Mouse (Mus musculus) stomach, embryonic 15.5 days (tissue): ENCODE measurements around the gene Ntm. TPM values are rescaled to one million over a fixed set of nuclear protein-coding genes. Genes with fewer than 3 reads are reported as not detected.

Experiments
- ATAC-seq: fragments of 200-750 bp; cut with Nextera tagmentation; 2 replicates; pipeline ENCODE4 v1.8.0; 2017; ENCODE audit warnings: low read depth, moderate number of reproducible peaks, moderate TSS enrichment; ENCODE audit not compliant: insufficient read depth, low FRiP score
- H3K27ac ChIP-seq: fragments of 300-500 bp; sonication (generic); 2 replicates; pipeline ENCODE4 v1.5.1; 2015; ENCODE audit warnings: mild to moderate bottlenecking, inconsistent platforms
- H3K27me3 ChIP-seq: fragments of 300-500 bp; sonication (generic); replicated peaks from 2 replicates; pipeline ENCODE4 v1.6.1; 2015; ENCODE audit warnings: inconsistent platforms
- H3K36me3 ChIP-seq: fragments of 300-500 bp; sonication (generic); 2 replicates; pipeline ENCODE4 v1.6.1; 2015; ENCODE audit warnings: inconsistent platforms
- H3K4me1 ChIP-seq: fragments of 300-500 bp; sonication (generic); 2 replicates; pipeline ENCODE4 v1.6.1; 2015; ENCODE audit warnings: inconsistent platforms
- H3K4me2 ChIP-seq: fragments of 300-500 bp; sonication (generic); 2 replicates; pipeline ENCODE4 v1.6.1; 2015; ENCODE audit warnings: mild to moderate bottlenecking, inconsistent platforms
- H3K4me3 ChIP-seq: fragments of 300-500 bp; sonication (generic); replicated peaks from 2 replicates; pipeline ENCODE4 v1.5.1; 2015; ENCODE audit warnings: inconsistent platforms
- H3K9ac ChIP-seq: fragments of 300-500 bp; sonication (generic); 2 replicates; pipeline ENCODE4 v1.6.1; 2015; ENCODE audit warnings: inconsistent platforms
- H3K9me3 ChIP-seq: fragments of 300-500 bp; sonication (generic); 2 replicates; pipeline ENCODE4 v1.6.1; 2016; ENCODE audit warnings: inconsistent platforms
- WGBS: fragments of 180-500 bp; shearing (Covaris S2); methylation state at CpG from one replicate; pipeline ENCODE4 v1.1.7; 2015; 5-methylcytosine and 5-hydroxymethylcytosine counted together
- polyA plus RNA-seq: library from polyadenylated mRNA; unstranded; fragments of >200 nt; fragmentation: Nextera tagmentation; extraction: Ambion mirVana; gene quantifications from 2 replicates; pipeline ENCODE4 v1.2.1, GENCODE M21; 2015

Ntm gene
- polyA plus RNA-seq, 1 experiment from 2014 or later: 14.5 TPM

DNA sequence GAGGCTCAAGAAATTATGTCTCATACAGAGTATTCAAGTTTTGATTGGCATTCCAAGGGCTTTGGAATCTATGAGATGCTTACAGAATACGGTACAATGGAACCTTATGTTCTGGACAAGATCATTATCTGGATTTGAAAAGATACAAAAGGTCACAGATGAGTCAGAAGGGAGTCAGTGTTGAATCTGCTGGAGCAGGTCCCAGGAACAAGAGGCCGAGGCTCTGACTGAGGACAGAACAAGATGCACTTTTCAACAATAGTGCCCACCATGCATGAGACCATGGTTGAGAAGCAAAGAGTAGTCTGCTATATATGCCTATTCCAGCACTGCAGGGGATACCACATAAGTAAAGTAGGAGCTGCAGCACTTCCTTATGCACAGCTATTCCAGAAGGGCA is 710.1 kb downstream of the Ntm start:
- WGBS: 63% methylated on average over 2 of the region's 2 CpGs
- Histone ChIP-seq H3K36me3 (no peaks in the 10 kb centered on the region), H3K27me3 (no peaks in the 10 kb centered on the region), H3K4me1 (no peaks in the 10 kb centered on the region), H3K4me3 (no peak overlapping the region), H3K27ac (no peak overlapping the region), H3K9me3 (no peaks in the 10 kb centered on the region), H3K4me2 (no peak overlapping the region), H3K9ac (no peak overlapping the region)
- no peak for ATAC-seq

DNA sequence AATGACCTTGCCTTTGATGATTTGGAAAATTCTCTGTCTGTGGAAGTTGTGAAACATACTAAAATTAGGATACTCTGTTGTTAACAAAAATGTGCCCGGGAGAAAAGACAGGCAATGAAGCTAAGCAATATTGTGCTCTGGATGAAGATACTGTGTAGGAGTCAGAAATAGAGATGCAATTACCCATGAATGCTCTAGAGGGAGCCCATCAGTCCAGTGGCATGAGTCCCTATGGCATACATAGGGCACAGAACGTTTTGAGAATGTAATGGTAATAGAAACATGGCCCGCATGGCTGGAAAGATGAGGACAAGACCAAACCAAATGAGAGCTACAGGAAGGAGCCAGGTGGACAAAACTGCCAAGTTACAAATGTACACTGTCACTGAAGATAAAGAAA is 712.1 kb downstream of the Ntm start:
- WGBS: 67% methylated on average over 3 of the region's 3 CpGs
- Histone ChIP-seq H3K4me2 (no peak overlapping the region), H3K36me3 (no peaks in the 10 kb centered on the region), H3K9ac (no peak overlapping the region), H3K4me3 (no peak overlapping the region), H3K27me3 (no peaks in the 10 kb centered on the region), H3K4me1 (no peaks in the 10 kb centered on the region), H3K9me3 (no peaks in the 10 kb centered on the region), H3K27ac (no peak overlapping the region)
- ATAC-seq: no peak

DNA sequence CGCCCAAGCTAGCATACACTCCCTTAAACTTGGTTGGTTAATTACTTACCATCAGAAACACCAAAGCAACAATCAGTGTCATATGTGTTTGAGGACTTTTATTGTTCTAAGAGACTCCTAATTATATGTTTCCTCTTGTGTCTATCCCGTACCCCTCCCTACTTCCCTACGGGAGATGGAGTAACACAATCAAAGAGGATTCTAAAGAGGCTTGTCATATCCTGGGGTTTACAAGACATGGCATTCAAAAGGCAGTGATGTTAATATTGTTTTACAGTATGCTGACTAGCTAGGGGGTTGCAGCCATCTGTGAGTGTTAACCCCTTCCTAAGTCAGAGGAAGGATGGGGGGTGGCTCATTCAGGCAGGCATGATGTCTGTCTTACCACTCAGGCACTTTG is 715.1 kb downstream of the Ntm start:
- no peaks in the 10 kb centered on the region for H3K36me3 ChIP-seq
- no peaks in the 10 kb centered on the region for H3K9me3 ChIP-seq
- no peak overlapping the region for H3K4me3 ChIP-seq
- no peak overlapping the region for H3K27ac ChIP-seq
- H3K27me3 ChIP-seq: no peaks in the 10 kb centered on the region
- H3K4me2 ChIP-seq: no peak overlapping the region
- ATAC-seq: no peak
- 67% methylated on average over 3 of the region's 3 CpGs for WGBS
- no peaks in the 10 kb centered on the region for H3K4me1 ChIP-seq
- no peak overlapping the region for H3K9ac ChIP-seq

DNA sequence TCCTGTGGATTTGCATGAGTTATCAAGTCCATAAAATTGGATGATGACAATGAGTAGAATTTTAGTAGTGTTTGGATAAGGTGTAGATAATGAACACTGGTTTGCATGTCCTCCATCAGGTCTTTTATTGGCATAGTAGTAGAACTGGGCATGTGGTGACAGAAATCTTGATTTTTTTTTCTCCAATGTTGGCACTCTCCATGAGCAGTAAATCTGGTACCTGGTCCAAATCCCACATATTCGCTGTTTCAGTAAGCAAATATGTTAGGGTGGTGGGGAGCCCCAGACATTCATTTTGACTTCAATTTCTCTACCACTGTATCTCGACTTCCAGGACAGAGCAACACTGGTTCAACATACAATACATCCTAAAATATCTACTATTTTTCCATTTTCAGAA is 718.9 kb downstream of the Ntm start:
- 74% methylated on average over 2 of the region's 2 CpGs for WGBS
- no peaks in the 10 kb centered on the region for H3K4me1 ChIP-seq

DNA sequence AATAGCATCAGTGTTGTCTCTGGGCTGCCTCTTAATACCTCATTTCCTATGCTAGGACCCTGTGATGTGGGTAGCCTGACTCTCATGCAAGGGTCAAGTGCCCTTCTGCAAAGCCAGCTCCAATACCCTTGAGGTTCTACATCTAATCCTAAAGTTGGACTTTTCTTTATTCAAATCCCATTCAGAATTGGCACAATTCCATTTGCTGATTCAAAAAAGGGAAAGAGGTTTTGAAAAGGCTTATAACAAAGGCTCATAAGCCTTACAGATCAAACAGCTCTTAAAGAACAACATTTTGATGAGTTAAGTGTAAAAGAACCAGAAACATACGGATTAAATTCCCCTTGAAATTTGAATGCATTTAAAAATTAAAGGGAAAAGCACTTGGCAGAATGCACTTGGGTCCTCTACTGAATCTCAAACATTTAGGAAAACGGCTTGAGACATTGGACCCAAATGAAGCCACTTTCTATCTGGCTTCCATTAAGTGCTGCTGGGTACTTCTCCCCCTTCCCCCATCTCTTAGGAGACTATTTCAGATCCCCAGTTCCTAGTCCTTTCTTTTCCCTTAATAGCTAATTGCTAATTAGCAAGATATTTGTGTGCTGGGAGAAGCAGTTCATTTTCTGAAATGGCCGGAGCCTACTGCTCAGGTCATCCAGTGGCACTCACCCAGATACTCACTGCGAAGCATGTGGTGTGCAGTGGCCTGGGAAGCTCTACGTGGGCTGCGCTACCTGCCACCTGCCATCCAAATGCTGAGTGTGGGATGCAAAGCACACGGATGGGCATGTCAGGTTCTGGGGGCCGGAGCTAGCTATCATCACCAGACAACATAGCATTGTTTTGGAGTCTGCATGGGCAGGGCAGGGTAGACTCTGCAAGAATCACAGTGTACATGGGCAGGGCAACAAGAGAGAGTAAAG is 720.2 kb downstream of the Ntm start:
- no peaks in the 10 kb centered on the region for H3K36me3 ChIP-seq
- H3K4me2 ChIP-seq: no peak overlapping the region
- no peaks in the 10 kb centered on the region for H3K27me3 ChIP-seq
- no peak overlapping the region for H3K27ac ChIP-seq
- 81% methylated on average over 8 of the region's 8 CpGs for WGBS
- H3K4me3 ChIP-seq: no peak overlapping the region
- no peak overlapping the region for H3K9ac ChIP-seq
- H3K4me1 ChIP-seq: no peaks in the 10 kb centered on the region
- ATAC-seq: no peak
- no peaks in the 10 kb centered on the region for H3K9me3 ChIP-seq

More for the DNA sequence above, 718.9 kb downstream of the Ntm start:
- H3K9me3 ChIP-seq: no peaks in the 10 kb centered on the region
- no peak overlapping the region for H3K27ac ChIP-seq
- no peaks in the 10 kb centered on the region for H3K36me3 ChIP-seq
- no peak overlapping the region for H3K4me3 ChIP-seq
- H3K27me3 ChIP-seq: no peaks in the 10 kb centered on the region
- no peak for ATAC-seq
- H3K4me2 ChIP-seq: no peak overlapping the region
- no peak overlapping the region for H3K9ac ChIP-seq

DNA sequence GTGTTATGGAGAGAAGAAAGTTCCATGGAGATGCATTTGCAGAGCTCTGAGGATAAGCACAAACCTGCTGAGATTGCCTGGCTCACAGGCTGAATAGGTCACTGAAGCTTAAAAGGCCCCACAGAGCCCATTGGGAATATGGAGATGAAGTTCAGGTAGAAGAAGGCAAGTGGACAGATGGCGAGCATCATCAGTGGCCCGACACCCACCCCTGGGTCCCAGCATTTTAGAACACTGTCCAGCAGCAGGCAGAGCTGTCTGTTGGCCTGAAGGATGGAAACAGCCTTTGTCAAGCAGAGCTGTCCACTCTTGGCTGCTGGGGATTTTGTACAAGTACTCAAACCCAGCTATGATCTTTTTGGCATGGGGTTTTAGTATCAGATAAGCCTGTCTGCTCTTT is 722.1 kb downstream of the Ntm start:
- Histone ChIP-seq H3K36me3 (no peaks in the 10 kb centered on the region), H3K27me3 (no peaks in the 10 kb centered on the region), H3K4me3 (no peak overlapping the region), H3K27ac (no peak overlapping the region), H3K9ac (no peak overlapping the region), H3K4me1 (no peaks in the 10 kb centered on the region), H3K9me3 (no peaks in the 10 kb centered on the region), H3K4me2 (no peak overlapping the region)
- ATAC-seq: no peak
- 93% methylated on average over 2 of the region's 2 CpGs for WGBS

DNA sequence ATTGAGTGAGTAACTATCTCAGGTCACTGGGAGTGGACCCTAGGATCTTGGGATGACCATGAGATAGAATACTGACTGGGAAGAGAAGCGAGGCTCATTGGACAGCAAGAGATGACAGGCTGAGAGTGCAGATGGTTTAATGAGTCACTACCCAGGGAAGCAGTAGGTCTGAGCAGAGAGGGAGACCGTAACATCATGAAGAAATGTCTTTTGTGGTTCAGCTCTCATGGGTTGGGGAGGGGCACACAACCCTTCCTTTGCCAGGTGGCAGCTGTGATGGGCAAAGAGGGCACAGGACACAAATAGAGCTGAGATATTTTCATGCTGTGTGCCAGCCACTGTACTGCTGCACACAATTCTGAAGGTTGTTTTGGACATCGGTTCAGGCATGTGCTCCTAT is 724.0 kb downstream of the Ntm start:
- Histone ChIP-seq H3K4me2 (no peak overlapping the region), H3K4me1 (no peaks in the 10 kb centered on the region), H3K27ac (no peak overlapping the region), H3K4me3 (no peak overlapping the region), H3K9ac (no peak overlapping the region), H3K9me3 (no peaks in the 10 kb centered on the region), H3K36me3 (no peaks in the 10 kb centered on the region), H3K27me3 (no peaks in the 10 kb centered on the region)
- WGBS: 83% methylated on average over 3 of the region's 3 CpGs
- no peak for ATAC-seq

DNA sequence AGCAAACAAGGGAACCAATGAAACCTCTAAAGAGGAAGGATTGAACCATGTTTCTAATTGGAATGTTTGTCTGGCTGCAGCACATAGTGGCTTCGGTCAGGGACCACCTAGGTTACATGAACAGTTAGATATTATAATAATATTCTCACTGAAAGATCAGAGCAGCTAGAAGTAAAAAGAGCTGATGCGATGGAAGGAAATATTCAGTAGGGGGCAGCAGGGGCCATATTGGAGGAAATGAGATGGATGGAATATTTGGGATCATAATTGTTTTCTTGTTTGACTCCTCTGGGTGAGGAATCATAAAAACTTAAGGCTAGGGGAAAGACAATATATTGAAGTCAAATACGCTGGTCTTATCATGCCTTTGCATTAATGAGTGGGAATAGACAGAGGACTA is 726.2 kb downstream of the Ntm start:
- Histone ChIP-seq H3K36me3 (no peaks in the 10 kb centered on the region), H3K9me3 (no peaks in the 10 kb centered on the region), H3K27me3 (no peaks in the 10 kb centered on the region), H3K4me2 (no peak overlapping the region), H3K4me3 (no peak overlapping the region), H3K4me1 (no peaks in the 10 kb centered on the region), H3K27ac (no peak overlapping the region), H3K9ac (no peak overlapping the region)
- WGBS: 92% methylated on average over 3 of the region's 3 CpGs
- no peak for ATAC-seq

DNA sequence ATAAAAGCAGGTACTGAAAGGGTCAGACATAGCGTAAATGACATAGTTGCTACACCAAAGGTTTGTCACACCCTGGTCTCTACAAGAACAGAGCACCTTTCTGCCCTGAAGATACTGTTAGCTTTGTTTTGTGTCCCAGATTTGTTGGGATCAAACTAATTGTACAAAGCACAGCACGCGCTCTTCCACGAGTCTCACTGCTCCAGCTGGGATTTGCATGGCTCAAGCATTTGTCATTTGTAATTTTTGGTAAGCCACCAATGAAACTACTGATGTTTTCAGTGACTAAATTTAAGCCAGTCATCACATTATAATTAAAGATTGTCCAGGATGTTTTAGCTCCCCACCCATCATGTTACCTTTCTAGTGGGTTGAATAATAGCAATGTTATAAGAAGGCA is 735.2 kb downstream of the Ntm start:
- 85% methylated on average over 4 of the region's 4 CpGs for WGBS
- no peak overlapping the region for H3K9ac ChIP-seq
- no peaks in the 10 kb centered on the region for H3K27me3 ChIP-seq
- H3K4me3 ChIP-seq: no peak overlapping the region
- H3K9me3 ChIP-seq: no peaks in the 10 kb centered on the region
- no peak overlapping the region for H3K4me2 ChIP-seq
- no peak for ATAC-seq
- H3K36me3 ChIP-seq: no peaks in the 10 kb centered on the region
- no peak overlapping the region for H3K27ac ChIP-seq
- H3K4me1 ChIP-seq: no peaks in the 10 kb centered on the region

DNA sequence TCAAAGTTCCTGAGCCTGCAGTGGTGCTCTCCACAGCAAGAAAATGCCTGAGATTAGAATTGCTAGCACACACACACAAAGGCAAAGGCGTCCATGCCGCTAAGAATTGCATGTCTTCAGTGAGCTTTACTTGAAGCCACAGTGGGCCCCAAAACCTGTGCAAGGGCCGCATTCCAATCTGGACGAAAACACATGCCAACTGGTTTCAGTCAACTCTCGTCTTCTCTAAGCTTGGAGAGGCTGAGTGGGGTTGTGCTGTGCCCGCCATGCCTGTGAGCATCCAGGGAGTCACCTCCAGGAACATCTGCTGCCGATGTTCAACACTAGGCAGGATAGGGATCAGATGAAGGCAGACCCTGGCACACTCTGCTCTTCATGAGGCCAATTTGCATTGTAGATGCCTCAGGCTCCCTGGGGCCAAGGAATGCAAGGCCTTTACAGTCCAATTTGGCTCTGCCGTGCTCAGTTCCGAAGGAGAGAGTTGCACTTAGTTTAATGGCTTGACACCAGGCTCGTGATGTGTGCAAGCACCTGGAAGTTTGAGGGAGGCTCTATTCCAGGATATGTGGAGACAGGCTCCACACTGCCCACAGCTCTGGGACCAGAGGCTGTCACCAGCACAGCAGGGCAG is 739.9 kb downstream of the Ntm start:
- no peak for ATAC-seq
- H3K4me3 ChIP-seq: no peak overlapping the region
- no peaks in the 10 kb centered on the region for H3K36me3 ChIP-seq
- H3K9ac ChIP-seq: no peak overlapping the region
- no peak overlapping the region for H3K4me2 ChIP-seq
- H3K4me1 ChIP-seq: no peaks in the 10 kb centered on the region
- H3K27ac ChIP-seq: no peak overlapping the region
- H3K9me3 ChIP-seq: no peaks in the 10 kb centered on the region
- WGBS: 78% methylated on average over 10 of the region's 10 CpGs
- H3K27me3 ChIP-seq: no peaks in the 10 kb centered on the region

DNA sequence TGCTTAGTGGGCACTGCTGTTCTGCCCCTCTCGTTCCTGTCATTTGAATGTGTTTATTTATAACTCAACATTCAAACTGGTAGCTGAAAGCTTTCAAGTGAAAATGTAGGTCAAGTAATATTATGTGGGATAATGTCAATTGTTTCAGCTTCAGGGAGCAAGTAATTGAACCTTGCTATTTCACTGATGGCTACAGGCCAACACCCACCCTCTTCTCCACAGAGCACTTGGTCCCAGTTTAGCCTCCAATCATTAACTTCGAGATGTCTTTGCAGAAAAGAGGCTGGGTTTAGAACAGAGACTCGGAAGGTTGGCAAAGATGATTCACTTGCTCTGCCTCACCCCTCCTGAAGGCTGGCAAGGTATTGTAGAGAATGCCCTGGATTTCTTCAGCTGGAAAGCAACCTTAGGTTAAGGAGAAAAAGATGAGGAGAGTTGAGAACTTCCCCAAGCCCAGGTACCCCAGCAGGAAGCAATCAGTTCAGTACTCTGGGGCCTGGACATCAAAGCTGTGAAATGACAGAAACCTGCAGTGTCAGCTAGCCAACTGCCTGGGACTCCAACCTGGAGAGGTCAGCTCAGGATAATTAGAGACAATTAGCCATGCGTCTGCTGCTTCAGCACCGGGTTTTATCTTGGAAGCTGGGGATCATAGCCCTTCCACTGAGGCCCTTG is 741.9 kb downstream of the Ntm start:
- WGBS: 38% methylated on average over 5 of the region's 5 CpGs
- no peaks in the 10 kb centered on the region for H3K9me3 ChIP-seq
- no peak overlapping the region for H3K4me2 ChIP-seq
- H3K4me1 ChIP-seq: no peaks in the 10 kb centered on the region
- H3K9ac ChIP-seq: no peak overlapping the region
- no peak overlapping the region for H3K4me3 ChIP-seq
- no peak for ATAC-seq
- no peak overlapping the region for H3K27ac ChIP-seq
- H3K27me3 ChIP-seq: no peaks in the 10 kb centered on the region
- H3K36me3 ChIP-seq: no peaks in the 10 kb centered on the region

DNA sequence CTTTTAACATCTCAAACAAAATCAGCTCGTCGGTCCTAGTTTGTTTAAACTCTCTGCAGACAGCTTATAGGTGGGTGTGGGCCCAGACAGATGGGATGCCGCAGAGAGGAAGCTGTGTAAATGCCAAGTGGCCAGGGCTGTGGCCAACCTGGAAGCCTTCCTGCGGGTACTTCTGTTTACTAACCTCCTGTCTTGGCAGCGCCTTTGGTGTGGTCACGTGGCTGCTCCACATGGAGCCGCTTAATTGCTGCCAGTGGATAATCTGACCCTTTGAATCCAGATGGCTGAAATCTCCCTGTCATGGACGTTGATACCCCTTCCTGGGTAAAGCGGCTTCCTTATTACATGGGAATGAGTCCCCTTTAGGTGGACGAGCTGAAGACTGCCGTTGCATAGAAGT is 742.4 kb downstream of the Ntm start:
- H3K9me3 ChIP-seq: no peaks in the 10 kb centered on the region
- H3K4me1 ChIP-seq: no peaks in the 10 kb centered on the region
- no peak overlapping the region for H3K4me3 ChIP-seq
- ATAC-seq: no peak
- no peak overlapping the region for H3K4me2 ChIP-seq
- 41% methylated on average over 11 of the region's 11 CpGs for WGBS
- H3K27ac ChIP-seq: no peak overlapping the region
- H3K27me3 ChIP-seq: no peaks in the 10 kb centered on the region
- no peaks in the 10 kb centered on the region for H3K36me3 ChIP-seq
- no peak overlapping the region for H3K9ac ChIP-seq
